Mouse (Mus musculus) forebrain, postnatal 0 days (tissue): ENCODE measurements at regions not wholly inside any gene's neighbourhood (a gene's known extent, or its start where the extent isn't known, plus 50 kb on each side); places are given as distances from the start of the nearest gene placed in this dataset.

Experiments
- ATAC-seq: fragments of 200-750 bp; cut with Nextera tagmentation; 2 replicates; pipeline ENCODE4 v1.8.0; 2017; ENCODE audit warnings: mild to moderate bottlenecking, moderate library complexity
- DNase-seq: peaks from one replicate; pipeline ENCODE4 v3.0.0-alpha.2; 2015
- H3K27ac ChIP-seq: fragments of 300-500 bp; sonication (generic); 2 replicates; pipeline ENCODE4 v1.5.1; 2014; ENCODE audit warnings: low read depth, mild to moderate bottlenecking, antibody characterized with exemption, low read length, moderate library complexity, mixed read lengths
- H3K27me3 ChIP-seq: fragments of 300-500 bp; sonication (generic); 2 replicates; pipeline ENCODE4 v1.6.1; 2014; ENCODE audit warnings: mild to moderate bottlenecking, low read length, mixed read lengths; ENCODE audit not compliant: insufficient read depth
- H3K36me3 ChIP-seq: fragments of 300-500 bp; sonication (generic); 2 replicates; pipeline ENCODE4 v1.6.1; 2014; ENCODE audit warnings: mild to moderate bottlenecking, moderate library complexity; ENCODE audit not compliant: insufficient read depth
- H3K4me1 ChIP-seq: fragments of 300-500 bp; sonication (generic); 2 replicates; pipeline ENCODE4 v1.6.1; 2014; ENCODE audit warnings: antibody characterized with exemption; ENCODE audit not compliant: insufficient read depth
- H3K4me2 ChIP-seq: fragments of 300-500 bp; sonication (generic); 2 replicates; pipeline ENCODE4 v1.6.1; 2014; ENCODE audit warnings: low read depth, mild to moderate bottlenecking, moderate library complexity
- H3K4me3 ChIP-seq: fragments of 300-500 bp; sonication (generic); 2 replicates; pipeline ENCODE4 v1.5.1; 2014; ENCODE audit warnings: low read depth, low read length, mixed read lengths
- H3K9ac ChIP-seq: fragments of 300-500 bp; sonication (generic); 2 replicates; pipeline ENCODE4 v1.6.1; 2014; ENCODE audit warnings: mild to moderate bottlenecking
- H3K9me3 ChIP-seq: fragments of 300-500 bp; sonication (generic); 2 replicates; pipeline ENCODE4 v1.6.1; 2016; ENCODE audit warnings: low read length
- CTCF ChIP-seq: sonication (generic); IDR thresholded peaks from 2 replicates; pipeline ENCODE4 v1.5.1; 2016; ENCODE audit warnings: antibody characterized with exemption, control low read depth, low read depth
- WGBS: fragments of 180-500 bp; shearing (Covaris S2); extraction: QIAGEN DNeasy Blood & Tissue Kit; methylation state at CpG from one replicate; pipeline ENCODE4 v1.1.7; 2014; 5-methylcytosine and 5-hydroxymethylcytosine counted together

DNA sequence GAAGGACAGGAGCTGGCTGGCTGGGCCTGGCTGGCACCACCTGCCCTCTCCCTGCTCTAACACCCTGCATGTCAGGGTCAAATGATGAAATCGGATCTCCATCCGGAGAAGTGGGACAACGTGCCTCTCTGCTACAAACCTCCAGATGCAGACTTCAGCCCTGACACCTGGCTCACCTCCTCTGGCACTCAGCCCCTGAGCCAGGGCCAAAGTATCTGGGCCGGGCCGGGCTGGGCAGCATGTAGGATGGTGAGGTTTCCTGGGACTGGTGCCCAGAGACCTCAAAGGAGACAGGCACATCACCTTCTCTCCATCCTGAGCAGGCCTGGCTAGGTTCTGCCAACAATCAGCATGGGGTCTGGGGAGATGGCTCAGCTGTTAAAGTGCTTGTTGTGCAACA is 113.5 kb downstream of the Tfcp2l1 start:
- WGBS: 75% methylated on average over 5 of the region's 5 CpGs
- Histone ChIP-seq H3K27me3 (no peaks in the 10 kb centered on the region), H3K36me3 (no peaks in the 10 kb centered on the region), H3K4me2 (no peak overlapping the region), H3K4me3 (no peak overlapping the region), H3K9ac (no peak overlapping the region), H3K27ac (no peak overlapping the region), H3K9me3 (no peaks in the 10 kb centered on the region), H3K4me1 (no peaks in the 10 kb centered on the region)
- DNase-seq (no peak), ATAC-seq (no peak)
- TF ChIP-seq CTCF: no peak

DNA sequence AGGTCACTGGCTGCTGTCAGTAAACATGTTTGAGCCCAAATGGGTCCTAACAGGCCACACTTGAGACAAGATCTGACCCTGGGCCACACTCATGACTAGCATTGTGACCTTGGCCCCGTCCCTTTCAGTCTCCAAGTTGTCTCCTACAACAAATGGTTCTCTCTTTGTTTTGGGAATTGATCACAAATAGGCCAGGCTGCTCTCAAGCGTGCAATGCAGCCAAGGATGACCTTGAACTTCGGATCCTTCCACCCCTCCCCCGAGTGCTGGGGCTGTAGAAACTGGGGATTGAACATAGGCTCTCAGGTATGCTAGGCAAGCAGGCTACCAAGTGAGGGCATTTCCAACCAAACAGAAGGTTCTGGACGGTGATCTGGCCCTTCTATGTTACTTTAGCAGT is 120.5 kb downstream of the Tfcp2l1 start:
- 73% methylated on average over 5 of the region's 5 CpGs for WGBS
- no peak for DNase-seq
- no peak overlapping the region for H3K9ac ChIP-seq
- TF ChIP-seq CTCF: no peak
- no peaks in the 10 kb centered on the region for H3K4me1 ChIP-seq
- H3K9me3 ChIP-seq: no peaks in the 10 kb centered on the region
- H3K27me3 ChIP-seq: no peaks in the 10 kb centered on the region
- H3K36me3 ChIP-seq: no peaks in the 10 kb centered on the region
- no peak for ATAC-seq
- H3K27ac ChIP-seq: no peak overlapping the region
- H3K4me3 ChIP-seq: no peak overlapping the region
- H3K4me2 ChIP-seq: no peak overlapping the region

DNA sequence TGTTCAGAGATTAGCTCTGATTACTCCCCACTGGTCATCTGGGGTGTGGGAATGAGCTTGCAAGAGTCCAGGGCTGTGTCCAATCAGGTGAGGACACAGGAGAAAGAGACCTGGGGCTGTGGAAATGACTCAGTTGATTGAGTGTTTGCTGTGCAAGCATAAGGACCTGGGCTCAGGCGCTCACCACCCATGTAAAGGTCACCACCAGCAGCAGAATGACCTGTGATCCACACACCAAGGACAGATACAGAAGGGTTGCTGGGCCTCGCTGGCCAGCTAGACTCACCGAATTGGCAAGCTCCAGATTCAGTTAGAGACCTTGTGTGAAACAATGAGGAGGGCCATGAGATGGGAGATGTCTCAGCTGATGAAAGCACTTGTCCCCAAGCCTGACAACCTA is 125.1 kb downstream of the Tfcp2l1 start:
- no peaks in the 10 kb centered on the region for H3K27me3 ChIP-seq
- 93% methylated on average over 3 of the region's 3 CpGs for WGBS
- no peak for TF ChIP-seq CTCF
- H3K4me3 ChIP-seq: no peak overlapping the region
- H3K36me3 ChIP-seq: no peaks in the 10 kb centered on the region
- H3K27ac ChIP-seq: no peak overlapping the region
- no peak overlapping the region for H3K4me2 ChIP-seq
- no peaks in the 10 kb centered on the region for H3K9me3 ChIP-seq
- H3K4me1 ChIP-seq: no peaks in the 10 kb centered on the region
- DNase-seq (no peak), ATAC-seq (no peak)
- H3K9ac ChIP-seq: no peak overlapping the region

DNA sequence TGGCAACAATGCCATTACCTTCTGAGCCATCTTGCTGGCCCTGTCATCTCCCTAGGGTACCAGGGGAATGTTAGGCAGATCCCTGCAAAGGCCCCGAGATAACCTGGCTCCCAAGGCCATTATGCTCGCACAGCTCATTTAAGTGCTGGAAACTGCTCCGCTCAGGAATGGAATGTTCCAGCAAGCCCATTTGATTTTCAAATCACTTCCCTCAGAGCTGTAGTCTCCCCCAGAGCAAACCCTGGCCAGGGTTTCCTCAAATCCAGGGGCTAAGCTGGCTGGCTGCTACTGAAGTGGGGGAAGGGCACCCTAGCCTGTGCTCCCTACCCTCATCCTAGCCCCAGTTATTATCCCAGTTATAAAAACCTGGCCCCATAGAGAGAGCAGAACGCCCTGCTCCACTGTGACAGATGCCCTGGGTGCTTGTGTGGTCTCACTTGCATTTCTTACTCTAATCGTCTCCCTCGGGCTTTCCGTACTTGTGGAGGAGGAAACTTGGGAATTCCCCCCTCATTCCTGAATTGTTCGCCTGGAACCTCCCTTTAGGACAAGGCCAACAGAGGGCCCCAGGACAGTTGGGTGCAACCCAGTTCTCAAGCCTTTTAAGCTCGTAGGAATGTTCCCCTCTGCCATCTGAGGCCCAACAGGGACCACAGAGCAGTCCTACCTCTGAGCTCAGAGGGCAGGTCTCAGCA is 128.6 kb downstream of the Tfcp2l1 start:
- Histone ChIP-seq H3K27me3 (no peaks in the 10 kb centered on the region), H3K36me3 (no peaks in the 10 kb centered on the region), H3K9me3 (no peaks in the 10 kb centered on the region), H3K4me1 (no peaks in the 10 kb centered on the region), H3K4me3 (no peak overlapping the region), H3K27ac (no peak overlapping the region), H3K9ac (no peak overlapping the region), H3K4me2 (no peak overlapping the region)
- ATAC-seq: peak; percentile 40
- DNase-seq: no peak
- TF ChIP-seq CTCF: no peak
- 43% methylated on average over 9 of the region's 9 CpGs for WGBS

DNA sequence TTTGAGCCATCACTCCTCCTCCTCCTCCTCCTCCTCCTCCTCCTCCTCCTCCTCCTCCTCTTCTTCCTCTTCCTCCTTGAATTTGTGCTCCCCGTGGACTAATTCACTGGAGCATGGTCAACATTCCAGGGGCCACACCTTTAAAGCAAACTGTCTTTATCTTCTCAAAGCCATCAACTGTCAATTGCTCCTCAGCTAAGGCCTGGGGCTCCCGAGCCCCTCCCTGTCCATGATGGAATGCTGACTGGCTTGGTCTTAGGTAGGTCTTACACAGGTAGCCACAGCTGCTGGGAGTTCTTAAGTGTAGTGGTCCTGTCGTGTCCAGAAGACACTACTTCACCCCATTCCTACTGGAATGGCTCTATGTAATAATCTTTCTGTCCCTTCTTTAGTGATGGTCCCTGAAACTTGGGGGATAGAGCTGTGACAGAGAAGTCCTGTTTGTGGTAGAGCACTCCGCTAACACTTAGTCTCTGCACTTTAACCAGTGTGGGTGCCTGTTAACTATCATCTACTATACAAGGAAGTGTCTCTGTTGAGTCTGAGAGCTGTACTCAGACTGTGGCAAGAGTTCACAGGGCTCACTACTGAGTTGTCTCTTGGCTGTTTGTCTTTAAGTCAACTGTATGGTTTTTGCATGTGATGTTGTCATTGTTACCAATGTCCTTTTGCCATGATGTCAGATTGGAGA is 129.7 kb downstream of the Tfcp2l1 start:
- Histone ChIP-seq H3K36me3 (no peaks in the 10 kb centered on the region), H3K4me2 (no peak overlapping the region), H3K9me3 (no peaks in the 10 kb centered on the region), H3K27me3 (no peaks in the 10 kb centered on the region), H3K9ac (no peak overlapping the region), H3K4me1 (no peaks in the 10 kb centered on the region), H3K27ac (no peak overlapping the region), H3K4me3 (no peak overlapping the region)
- DNase-seq: no peak
- WGBS: 78% methylated on average over 4 of the region's 4 CpGs
- no peak for ATAC-seq
- no peak for TF ChIP-seq CTCF

- no peaks in the 10 kb centered on the region for H3K36me3 ChIP-seq
- H3K27ac ChIP-seq: no peak overlapping the region
- no peaks in the 10 kb centered on the region for H3K9me3 ChIP-seq
- ATAC-seq (no peak), DNase-seq (no peak)
- H3K4me3 ChIP-seq: no peak overlapping the region
- no peaks in the 10 kb centered on the region for H3K27me3 ChIP-seq
- no peak overlapping the region for H3K4me2 ChIP-seq
- 72% methylated on average over 4 of the region's 4 CpGs for WGBS
- no peak for TF ChIP-seq CTCF
- H3K4me1 ChIP-seq: no peaks in the 10 kb centered on the region
- no peak overlapping the region for H3K9ac ChIP-seq
Observed at GRCm38 (mm10) chr1:118758031-118758400, 130.3 kb downstream of the Tfcp2l1 start.

- Histone ChIP-seq H3K27me3 (no peaks in the 10 kb centered on the region), H3K9ac (no peak overlapping the region), H3K4me3 (no peak overlapping the region), H3K9me3 (no peaks in the 10 kb centered on the region), H3K4me1 (no peaks in the 10 kb centered on the region), H3K27ac (no peak overlapping the region), H3K4me2 (no peak overlapping the region), H3K36me3 (no peaks in the 10 kb centered on the region)
- ATAC-seq: peak; percentile 91
- DNase-seq: peak; percentile 92
- TF ChIP-seq CTCF: peak; percentile 94
- 28% methylated on average over 7 of the region's 7 CpGs for WGBS
Observed at GRCm38 (mm10) chr1:118759141-118759932, 131.6 kb downstream of the Tfcp2l1 start.
